Mouse (Mus musculus): ENCODE results near the gene Ciao1.
"Not testable (repeated sequence)": the region's sequence is repeated elsewhere in the genome, so short reads cannot be mapped to it uniquely, and the experiment has no call there.

Ciao1 gene

GRCm38 (mm10) chr2:127247592-127248333 lies at the start of gene Ciao1, which contains the start of gene Tmem127:
Ciao1 (minus strand) TSS chr2:127247816.
Tmem127 (plus strand) TSS chr2:127247908.
- peak; percentile 99 for DNase-seq (ENCODE audit: low read depth, low spot score)

GRCm38 (mm10) chr2:127297001-127297805 lies 49.6 kb upstream of the Ciao1 start:
- no peak for DNase-seq (ENCODE audit: low read depth, low spot score)

DNA sequence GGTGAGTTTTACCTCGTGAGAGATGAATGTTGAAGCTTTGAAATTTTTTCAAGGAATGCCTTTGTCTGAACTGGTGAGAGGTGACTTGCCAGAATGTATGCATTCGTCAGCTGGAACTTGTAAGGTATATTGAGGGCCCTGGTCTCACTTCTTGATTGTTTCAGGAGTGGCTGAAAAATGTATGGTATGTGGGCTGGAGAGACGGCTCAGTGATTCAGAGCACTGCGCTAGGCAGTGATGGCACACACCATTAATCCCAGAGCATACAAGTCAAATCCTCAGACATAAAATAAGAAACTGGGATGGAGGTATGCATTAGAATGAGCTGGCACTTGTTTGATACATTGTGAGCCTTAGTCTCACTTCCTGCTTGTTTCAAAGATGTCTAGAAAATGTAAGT lies 44.6 kb upstream of the Ciao1 start:
- no peak for DNase-seq (ENCODE audit: low read depth, low spot score)

DNA sequence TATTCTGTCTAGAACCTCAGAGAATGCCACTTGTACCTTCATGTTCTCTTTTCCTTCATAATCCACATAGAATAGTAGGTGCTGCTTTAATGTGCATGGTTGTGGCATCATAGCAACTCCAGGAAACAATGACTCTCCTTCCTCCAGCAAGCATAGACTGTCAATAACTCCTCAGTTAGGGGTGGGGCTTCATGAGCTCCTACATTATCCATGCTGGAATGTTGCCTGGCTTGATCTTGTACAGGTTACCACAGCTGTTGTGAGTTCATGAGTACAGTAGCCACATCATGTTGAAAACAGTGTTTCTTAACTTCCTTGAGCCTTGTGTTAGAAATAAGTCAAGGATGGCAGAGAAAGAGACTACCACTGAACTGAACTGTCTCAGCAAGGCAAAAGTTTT lies 30.5 kb upstream of the Ciao1 start:
- no peak for DNase-seq (ENCODE audit: low read depth, low spot score)

GRCm38 (mm10) chr2:127275551-127276320 lies 28.1 kb upstream of the Ciao1 start:
- DNase-seq (ENCODE audit: low read depth, low spot score): no peak

DNA sequence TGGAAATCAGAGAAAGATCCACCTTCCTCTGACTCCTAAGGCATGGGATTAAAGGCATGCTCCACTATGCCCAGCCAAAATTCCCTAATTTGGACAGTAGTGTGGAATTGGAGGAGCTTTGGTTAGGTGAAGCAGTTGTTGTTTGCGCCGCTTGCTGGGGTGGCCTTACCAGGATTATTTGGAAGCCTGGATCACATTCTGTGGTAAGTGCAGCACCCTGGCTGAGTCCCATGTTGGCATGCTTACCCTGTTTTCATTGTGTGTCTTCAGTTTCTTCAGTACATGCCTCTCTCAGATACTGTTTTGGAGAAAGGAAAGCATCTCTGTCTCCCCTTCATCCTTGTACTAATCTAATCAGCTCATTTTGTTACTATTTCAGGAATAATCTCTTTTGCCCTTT lies 27.0 kb upstream of the Ciao1 start:
- no peak for DNase-seq (ENCODE audit: low read depth, low spot score)

DNA sequence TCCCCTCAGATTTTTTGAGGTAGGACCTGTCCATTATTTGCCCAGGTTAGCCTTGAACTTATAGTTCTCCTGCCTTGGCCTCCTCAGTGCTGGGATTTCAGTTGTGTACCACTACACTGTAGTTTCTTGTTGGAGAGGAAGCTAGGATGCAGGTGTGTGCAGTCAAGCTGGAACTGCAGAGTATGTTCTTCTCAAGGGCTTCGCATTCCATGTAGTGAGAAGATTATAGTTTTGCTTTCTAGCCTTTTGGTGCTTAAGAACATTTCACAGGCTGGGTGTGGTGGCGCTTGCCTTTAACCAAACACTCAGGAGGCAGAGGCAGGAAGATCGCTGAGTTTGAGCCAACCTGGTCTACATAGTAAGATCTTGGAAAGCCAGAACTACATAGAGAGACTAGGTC lies 25.2 kb upstream of the Ciao1 start:
- no peak for DNase-seq (ENCODE audit: low read depth, low spot score)

DNA sequence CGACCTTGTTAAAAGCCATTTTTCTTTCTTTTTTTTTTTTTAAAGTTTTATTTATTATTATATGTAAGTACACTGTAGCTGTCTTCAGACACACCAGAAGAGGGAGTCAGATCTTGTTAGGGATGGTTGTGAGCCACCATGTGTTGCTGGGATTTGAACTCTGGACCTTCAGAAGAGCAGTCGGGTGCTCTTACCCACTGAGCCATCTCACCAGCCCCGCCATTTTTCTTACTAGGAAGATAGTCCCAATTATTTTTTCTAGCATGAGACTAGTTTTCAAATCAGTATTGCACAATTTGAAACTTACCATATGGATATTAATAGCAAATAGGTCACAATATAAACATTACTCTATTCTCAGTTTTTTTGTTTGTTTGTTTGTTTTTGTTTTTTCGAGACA lies 24.4 kb upstream of the Ciao1 start:
- not testable (repeated sequence) for DNase-seq (ENCODE audit: low read depth, low spot score)

- peak; percentile 58 for DNase-seq (ENCODE audit: low read depth, low spot score)
Observed at GRCm38 (mm10) chr2:127271042-127271515, 23.5 kb upstream of the Ciao1 start.

DNA sequence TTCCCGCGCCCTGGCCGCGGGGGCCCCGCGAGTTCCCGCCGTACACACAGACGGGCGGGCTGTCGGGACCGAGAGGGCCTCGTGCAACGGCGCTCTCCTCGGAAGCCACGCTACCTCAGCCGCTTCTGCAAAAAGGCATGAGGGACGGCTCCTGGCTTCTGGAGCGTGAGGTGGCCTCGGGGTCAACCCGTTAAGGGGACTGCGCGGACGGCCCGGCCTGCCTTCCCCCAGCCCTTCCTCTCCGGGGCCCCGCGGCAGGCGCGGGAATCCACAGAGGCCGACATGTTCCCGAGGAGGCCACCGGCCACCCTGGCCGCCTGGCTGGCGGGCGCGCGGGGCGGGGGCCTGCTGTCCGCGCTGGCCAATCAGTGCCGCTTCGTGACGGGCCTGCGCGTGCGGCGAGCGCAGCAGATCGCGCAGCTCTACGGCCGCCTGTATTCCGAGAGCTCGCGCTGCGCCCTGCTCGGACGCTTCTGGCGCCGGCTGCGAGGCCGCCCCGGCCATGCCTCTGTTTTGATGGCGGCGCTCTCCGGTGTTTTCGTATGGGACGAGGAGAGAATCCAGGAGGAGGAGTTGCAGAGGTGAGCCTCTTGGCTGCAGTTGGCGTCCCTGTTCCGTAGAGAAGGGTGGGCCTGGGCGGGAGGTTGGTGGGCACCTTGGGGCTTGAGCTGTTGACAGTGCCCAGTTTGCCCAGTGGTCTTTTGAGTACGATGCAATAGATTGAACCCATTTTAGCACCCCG lies 22.9 kb upstream of the Ciao1 start:
- DNase-seq (ENCODE audit: low read depth, low spot score): peak; percentile 72

GRCm38 (mm10) chr2:127269491-127270299 lies 22.1 kb upstream of the Ciao1 start, which contains the start of gene Stard7:
Stard7 (plus strand) TSS chr2:127270218.
- peak; percentile 97 for DNase-seq (ENCODE audit: low read depth, low spot score)

DNA sequence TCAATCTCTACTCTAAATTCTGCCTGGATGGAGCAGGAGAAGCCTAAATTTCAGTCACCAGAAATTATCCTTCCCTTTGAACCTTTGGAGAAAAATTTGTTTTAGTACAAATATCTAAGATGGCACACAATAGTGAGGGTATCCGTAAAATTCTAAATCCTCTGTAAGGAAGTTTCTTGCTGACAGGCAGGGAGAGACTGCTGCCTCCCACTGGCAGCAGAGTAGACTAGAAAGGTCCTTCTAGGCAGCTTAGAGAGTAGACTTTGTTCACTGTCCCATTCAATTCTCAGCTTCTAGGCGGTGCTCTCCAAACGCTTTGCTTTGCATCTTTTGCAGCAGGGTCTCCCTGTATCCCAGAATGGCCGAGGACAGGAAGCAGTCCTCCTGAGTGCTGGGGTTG lies 20.2 kb upstream of the Ciao1 start:
- no peak for DNase-seq (ENCODE audit: low read depth, low spot score)

DNA sequence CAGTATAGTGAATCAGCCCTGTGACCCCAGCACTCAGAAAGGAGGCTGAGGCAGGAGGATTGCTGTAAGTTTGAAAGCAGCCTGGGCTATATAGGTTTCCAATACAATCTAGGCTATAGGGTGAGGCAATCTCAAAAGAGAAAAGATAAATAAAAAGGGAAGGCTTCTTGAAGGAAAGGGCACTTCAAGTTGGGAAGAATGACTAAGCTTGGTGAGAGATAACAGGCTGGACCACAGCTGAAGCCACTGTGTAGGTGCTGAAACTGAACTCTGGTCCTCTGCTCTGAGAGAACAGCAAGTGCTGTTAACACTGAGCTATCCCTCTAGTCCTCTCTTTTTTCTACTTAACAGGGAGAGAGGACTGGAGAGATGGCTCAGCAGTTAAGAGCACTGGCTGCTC lies 14.9 kb upstream of the Ciao1 start:
- no peak for DNase-seq (ENCODE audit: low read depth, low spot score)

DNA sequence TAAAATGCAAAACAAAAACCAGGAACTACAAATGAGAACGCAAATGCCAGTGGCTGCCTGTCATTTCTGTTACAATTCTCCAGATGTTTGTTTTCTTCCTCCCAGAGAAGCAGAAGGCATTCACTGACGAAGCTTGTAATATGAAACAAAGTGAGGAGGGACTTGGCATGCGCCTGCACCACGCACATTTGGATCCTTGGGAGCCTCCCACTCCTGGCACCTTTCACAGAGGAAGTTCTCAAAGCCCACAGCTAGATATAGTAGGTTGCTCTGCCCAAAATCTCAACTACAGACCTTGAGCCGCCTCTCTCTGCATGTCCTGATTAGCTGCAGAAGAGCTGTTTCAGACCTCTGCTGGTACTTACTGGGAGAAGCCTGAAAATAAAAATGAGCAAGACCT lies 11.7 kb upstream of the Ciao1 start:
- DNase-seq (ENCODE audit: low read depth, low spot score): no peak

DNA sequence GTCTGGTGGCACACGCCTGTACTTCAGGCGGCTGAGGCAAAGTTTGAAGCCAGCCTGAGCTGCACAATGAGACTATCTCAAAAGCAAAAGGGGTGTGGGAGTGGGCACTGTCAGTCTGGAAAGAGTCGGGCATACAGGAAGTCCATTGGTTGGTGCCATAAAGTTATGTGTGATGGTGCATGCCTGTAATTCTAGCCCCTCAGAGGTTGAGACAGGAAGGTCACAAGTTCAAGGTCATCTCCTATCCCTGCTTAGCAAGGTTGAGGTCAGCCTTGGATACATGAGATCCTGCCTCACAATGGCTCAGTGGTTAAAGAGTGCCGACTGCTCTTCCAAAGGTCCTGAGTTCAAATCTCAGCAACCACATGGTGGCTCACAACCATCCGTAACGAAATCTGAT lies 7.7 kb upstream of the Ciao1 start:
- DNase-seq (ENCODE audit: low read depth, low spot score): no peak

- DNase-seq (ENCODE audit: low read depth, low spot score): no peak
Observed at GRCm38 (mm10) chr2:127254604-127255134, 7.1 kb upstream of the Ciao1 start.

DNA sequence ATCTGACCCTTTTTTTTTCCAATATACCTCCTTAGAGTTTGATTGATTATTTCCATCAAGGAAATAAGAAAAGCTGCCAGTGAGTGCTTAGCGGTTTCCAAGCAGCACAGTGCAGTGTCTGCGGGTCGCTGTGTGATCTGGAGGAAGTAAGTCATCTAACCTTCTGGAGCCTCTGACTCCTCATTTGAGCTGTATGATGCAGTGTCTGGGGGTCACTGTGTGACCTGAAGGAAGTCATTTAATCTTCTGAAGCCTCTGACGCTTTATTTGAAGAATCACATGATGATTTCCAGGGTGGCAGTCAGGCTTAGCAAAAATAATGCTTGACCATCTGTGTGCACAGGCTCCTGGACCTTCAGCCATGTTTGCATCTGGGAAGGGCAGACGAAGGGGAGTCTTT lies 5.2 kb upstream of the Ciao1 start:
- no peak for DNase-seq (ENCODE audit: low read depth, low spot score)

- no peak for DNase-seq (ENCODE audit: low read depth, low spot score)
Observed at GRCm38 (mm10) chr2:127251880-127252527, 4.4 kb upstream of the Ciao1 start.

DNA sequence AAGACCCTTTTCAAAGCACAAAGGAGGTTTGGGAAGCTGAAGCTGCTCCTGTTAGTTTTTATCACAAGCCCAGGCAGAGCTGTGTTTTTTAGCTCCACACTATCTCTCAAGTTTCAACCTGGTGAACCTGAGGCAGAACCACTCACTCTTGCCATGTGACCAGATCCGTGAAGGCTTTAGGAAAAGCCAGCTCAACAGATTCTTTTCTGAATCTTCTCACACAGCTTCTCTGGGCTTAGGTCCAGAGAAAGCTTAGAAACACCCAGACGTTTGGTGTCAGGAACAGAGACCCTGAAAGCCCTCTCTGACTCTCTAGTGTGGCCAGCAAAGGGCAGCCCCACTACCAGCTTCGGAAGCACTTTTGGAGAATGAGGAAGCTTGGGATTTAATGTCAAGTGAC lies 3.8 kb upstream of the Ciao1 start:
- no peak for DNase-seq (ENCODE audit: low read depth, low spot score)

All from telencephalon, adult 2 months (tissue).